In the genomic region with DNA sequence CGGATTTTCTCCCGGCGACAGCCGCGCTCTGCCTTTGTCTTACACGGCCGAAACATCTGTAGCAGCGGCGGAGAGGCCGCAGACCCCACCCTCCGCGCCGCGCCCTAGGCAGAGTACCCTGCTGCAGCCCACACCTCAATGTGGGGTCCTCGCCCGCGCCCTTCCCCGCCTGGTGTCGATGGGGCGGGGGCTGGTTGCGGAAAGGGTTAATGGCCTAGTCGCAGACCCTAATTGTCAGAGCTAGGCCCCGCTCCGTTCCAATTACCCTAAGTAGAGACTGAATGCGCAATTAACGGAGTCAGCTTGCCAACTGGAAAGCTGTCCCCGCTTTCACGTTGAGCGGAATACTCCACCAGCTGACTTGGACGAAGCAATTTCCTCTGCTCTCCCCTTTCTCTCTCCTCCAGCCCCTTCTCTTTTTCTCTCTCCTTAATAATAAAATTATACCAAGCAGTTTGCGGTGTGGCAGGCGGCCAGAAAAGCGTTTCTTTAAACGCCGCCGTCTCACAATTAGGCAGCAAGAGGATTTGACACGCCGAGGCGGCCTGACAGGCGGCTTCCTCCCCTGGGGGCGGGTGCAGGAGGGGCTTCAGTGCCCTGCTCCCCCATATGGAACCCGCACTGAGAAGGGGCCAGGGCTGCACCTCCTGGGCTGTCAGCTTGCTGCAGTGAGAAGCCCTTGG, we compare ENCODE assay signal across 8 mouse cellular contexts. TPM values are rescaled to one million over a fixed set of nuclear protein-coding genes. Genes with fewer than 3 reads are reported as not detected.
DNase-seq lines count a peak whose midpoint lies in the region; ATAC-seq and TF ChIP-seq lines count a peak whose summit lies in the region.

No protein-coding gene starts in this region.

- WGBS in heart, adult 2 months = 8% methylated on average over 42 of the region's 42 CpGs
- under 1% methylated on average over 42 of the region's 42 CpGs for WGBS in limb, embryonic 12.5 days
- 2% methylated on average over 40 of the region's 42 CpGs for WGBS in midbrain, postnatal 0 days

- H3K4me1 ChIP-seq in erythroblast, embryonic 14.5 days (ENCODE audit: control insufficient read depth) = peaks cover 69% of the 10 kb centered on the region
- H3K4me1 ChIP-seq in heart, adult 2 months (ENCODE audit: control insufficient read depth, insufficient read depth, low read length) = peaks cover 21% of the 10 kb centered on the region
- peaks cover 93% of the 10 kb centered on the region for H3K4me1 ChIP-seq in limb, embryonic 12.5 days (replicated peaks)
- H3K4me1 ChIP-seq in midbrain, postnatal 0 days (ENCODE audit: insufficient read depth, low read length) = peaks cover 24% of the 10 kb centered on the region; the same call in 1 of the 2 replicates

- no peak for TF ChIP-seq EP300 in heart, adult 2 months (IDR thresholded peaks at IDR 0.05; ENCODE audit: insufficient read depth, low read depth, low read length)

- no peaks in the 10 kb centered on the region for H3K9me3 ChIP-seq in erythroblast, embryonic 14.5 days (ENCODE audit: control insufficient read depth, low read length)
- no peaks in the 10 kb centered on the region for H3K9me3 ChIP-seq in limb, embryonic 12.5 days
- no peaks in the 10 kb centered on the region for H3K9me3 ChIP-seq in midbrain, postnatal 0 days (ENCODE audit: low read length)

- no peak for ATAC-seq in erythroblast, adult 5-6 weeks (replicated peaks; ENCODE audit: low FRiP score, poor library complexity, severe bottlenecking)
- ATAC-seq in limb, embryonic 12.5 days (ENCODE audit: insufficient number of reproducible peaks, insufficient read depth, low FRiP score, low TSS enrichment, low read depth) = peak; percentile 45
- peak; percentile 45; the same call in 1 of the 2 replicates for ATAC-seq in midbrain, postnatal 0 days (ENCODE audit: low FRiP score)

- no peaks in the 10 kb centered on the region for H3K79me2 ChIP-seq in heart, adult 2 months (replicated peaks; ENCODE audit: control insufficient read depth, insufficient read depth, low read length)

- intact Hi-C loops in heart, adult 2 months (cut with DNase I) = no loop called here

- peak overlapping the region; percentile 100 for H3K4me2 ChIP-seq in limb, embryonic 12.5 days
- peak overlapping the region; percentile 94 for H3K4me2 ChIP-seq in midbrain, postnatal 0 days (ENCODE audit: low read depth, low read length, poor library complexity, severe bottlenecking)

- TF ChIP-seq POLR2A in heart, adult 2 months (IDR thresholded peaks at IDR 0.05; ENCODE audit: insufficient read depth, low read depth, low read length) = no peak

- peak overlapping the region; percentile 81 for H3K27ac ChIP-seq in heart, adult 2 months
- peak overlapping the region; percentile 90 for H3K27ac ChIP-seq in limb, embryonic 12.5 days
- peak overlapping the region; percentile 99 for H3K27ac ChIP-seq in midbrain, postnatal 0 days (ENCODE audit: low read depth, low read length)

- H3K36me3 ChIP-seq in erythroblast, embryonic 14.5 days (ENCODE audit: control insufficient read depth) = peaks cover 4% of the 10 kb centered on the region
- H3K36me3 ChIP-seq in heart, adult 2 months (ENCODE audit: control insufficient read depth, insufficient read depth, low read length) = no peaks in the 10 kb centered on the region; the same call in 1 of the 2 replicates
- peaks cover 21% of the 10 kb centered on the region; the same call in 1 of the 2 replicates for H3K36me3 ChIP-seq in limb, embryonic 12.5 days
- peaks cover 2% of the 10 kb centered on the region; the same call in 1 of the 2 replicates for H3K36me3 ChIP-seq in midbrain, postnatal 0 days (ENCODE audit: insufficient read depth, low read length)

- no peak for TF ChIP-seq CTCF in heart, adult 2 months (IDR thresholded peaks at IDR 0.05)
- no peak for TF ChIP-seq CTCF in midbrain, postnatal 0 days (IDR thresholded peaks at IDR 0.05)

- H3K9ac ChIP-seq in heart, adult 2 months (ENCODE audit: low read depth, low read length) = peak overlapping the region; percentile 94
- peak overlapping the region; percentile 77 for H3K9ac ChIP-seq in limb, embryonic 12.5 days (replicated peaks)
- peak overlapping the region; percentile 91 for H3K9ac ChIP-seq in midbrain, postnatal 0 days (replicated peaks; ENCODE audit: low read length, poor library complexity, severe bottlenecking)

- peaks cover 30% of the 10 kb centered on the region for H3K27me3 ChIP-seq in erythroblast, embryonic 14.5 days (ENCODE audit: control insufficient read depth)
- no peaks in the 10 kb centered on the region for H3K27me3 ChIP-seq in heart, adult 2 months (ENCODE audit: control insufficient read depth, insufficient read depth, low read length)
- H3K27me3 ChIP-seq in limb, embryonic 12.5 days = no peaks in the 10 kb centered on the region
- no peaks in the 10 kb centered on the region for H3K27me3 ChIP-seq in midbrain, postnatal 0 days (ENCODE audit: insufficient read depth, low read length)

- peak overlapping the region; percentile 71 for H3K4me3 ChIP-seq in erythroblast, embryonic 14.5 days (replicated peaks)
- peak overlapping the region; percentile 88 for H3K4me3 ChIP-seq in heart, adult 2 months
- peak overlapping the region; percentile 65 for H3K4me3 ChIP-seq in limb, embryonic 12.5 days (replicated peaks)
- peak overlapping the region; percentile 63 for H3K4me3 ChIP-seq in midbrain, postnatal 0 days (ENCODE audit: low read depth, low read length)

- DNase-seq in cerebellum, postnatal 10 days = peak; percentile 81 to 82
- peak; percentile 54 to 57 for DNase-seq in heart, adult 2 months
- DNase-seq in kidney, adult 18-20 months = peak; percentile 41
- peak; percentile 91 for DNase-seq in midbrain, postnatal 0 days (ENCODE audit: low spot score)
- peak; percentile 73 for DNase-seq in thymus, postnatal 4 days

RNA-seq across cellular contexts. Expression of a gene that starts 45.3 kb away (rescaled TPM):
- 10.0 and 12.3 TPM in 2 replicates for polyA plus RNA-seq in erythroblast, embryonic 14.5 days (2012)
- 1.3 and 13.0 TPM in 2 replicates for total RNA-seq in erythroblast, adult 5-6 weeks (2015; ENCODE audit: low replicate concordance)
- 4.6 and 12.2 TPM in 2 replicates for total RNA-seq in erythroblast, adult 5-6 weeks (2017; ENCODE audit: low replicate concordance)
- 10 to 100 TPM; 25.3 to 35.4 TPM for total RNA-seq in heart, adult 2 months (2021)
- 42.6 and 54.0 TPM in 2 replicates for polyA plus RNA-seq in heart, adult 2 months (2012; rRNA removed)
- 54.1 and 61.2 TPM in 2 replicates for polyA plus RNA-seq in limb, embryonic 12.5 days (2016; fragmentation: Nextera tagmentation; extraction: Ambion mirVana)
- 77.1 and 96.5 TPM in 2 replicates for total RNA-seq in midbrain, postnatal 0 days (2014; rRNA removed)
- 34.5 and 38.1 TPM in 2 replicates for polyA plus RNA-seq in midbrain, postnatal 0 days (2015; fragmentation: Nextera tagmentation; extraction: Ambion mirVana)

Comparison
In these comparisons a context has a peak if more than half of its experiments do, and no peak if none do; other contexts are left out.
1. DNase-seq: peak in every context shown above with its lines; median percentile 91 in midbrain, postnatal 0 days; 82 in cerebellum, postnatal 10 days; 73 in thymus, postnatal 4 days; 56 in heart, adult 2 months; 41 in kidney, adult 18-20 months.